Mouse (Mus musculus): ENCODE measurements around the gene D8Ertd738e. TPM values are rescaled to one million over a fixed set of nuclear protein-coding genes. Genes with fewer than 3 reads are reported as not detected.

Gene D8Ertd738e
- polyA plus RNA-seq, 1 experiment from 2014 or later = 380 TPM

DNA sequence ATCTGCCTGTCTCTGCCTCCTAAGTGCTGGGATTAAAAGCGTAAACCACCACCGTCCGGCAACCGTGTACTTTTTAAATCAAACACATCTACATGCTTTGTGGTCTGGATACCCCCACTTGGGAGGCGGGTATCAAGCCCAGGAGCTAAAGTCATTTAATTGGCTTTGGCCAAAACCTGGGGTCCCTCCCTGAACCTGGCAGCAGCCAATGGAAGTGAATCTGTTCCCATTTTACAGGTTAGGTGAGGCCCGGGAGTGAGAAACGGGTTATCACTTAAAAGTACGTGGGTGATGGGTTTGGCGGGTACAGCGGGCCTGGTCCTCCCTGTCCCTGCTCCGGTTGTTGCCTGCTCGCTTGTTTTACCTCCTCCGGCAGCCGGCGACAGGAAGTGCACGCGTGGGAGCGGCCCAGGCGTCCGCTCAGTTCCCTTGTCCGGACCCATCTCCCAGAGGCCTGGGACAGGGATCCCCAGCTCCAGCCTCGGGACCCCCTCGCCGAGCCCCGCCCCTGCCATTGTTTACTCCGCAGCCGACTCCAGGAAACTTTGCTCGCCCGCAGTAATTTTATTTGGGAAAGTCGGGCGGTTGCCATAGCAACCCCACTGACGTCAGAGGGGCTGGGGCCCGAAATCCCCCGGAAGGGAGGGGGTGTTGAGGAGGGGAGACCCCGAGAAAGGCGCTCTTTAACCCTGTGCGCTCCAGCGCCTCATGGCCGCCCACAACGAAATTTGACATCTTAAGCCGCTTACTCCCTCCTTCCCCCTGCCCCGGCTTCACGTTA lies 52.2 kb downstream of the D8Ertd738e start:
- Histone ChIP-seq H3K9me3 (ENCODE audit: control insufficient read depth, low read length) (no peaks in the 10 kb centered on the region), H3K4me1 (replicated peaks; ENCODE audit: control insufficient read depth, insufficient read depth, low read length) (peaks cover 50% of the 10 kb centered on the region), H3K9ac (ENCODE audit: low read length) (peak overlapping the region; percentile 63), H3K4me2 (ENCODE audit: low read length) (peak overlapping the region; percentile 56), H3K36me3 (ENCODE audit: control insufficient read depth, insufficient read depth, low read length) (no peaks in the 10 kb centered on the region), H3K4me3 (ENCODE audit: low read depth, low read length) (peak overlapping the region; percentile 44), H3K27ac (ENCODE audit: low read depth) (peak overlapping the region; percentile 99), H3K27me3 (replicated peaks; ENCODE audit: control insufficient read depth, insufficient read depth, low read length) (no peaks in the 10 kb centered on the region)
- WGBS = 2% methylated on average over 43 of the region's 43 CpGs
- peak; percentile 57 for ATAC-seq (replicated peaks; ENCODE audit: low FRiP score, low TSS enrichment, low read depth)
- DNase-seq (ENCODE audit: low spot score) = peak; percentile 98

MicroRNA genes within 50 kb of the gene (microRNA counts, 519-probe panel; counts per million panel counts)
- microRNA mmu-miR-23a (4,944 counts per million, percentile 84 among the panel's probes with 10 or more counts), microRNA mmu-miR-27a (5,322 counts per million, percentile 91 among the panel's probes with 10 or more counts)

Small RNA genes within 50 kb of the gene (microRNA-seq; reads per million reads assigned to microRNA genes)
- 13,614 reads per million, percentile 97 among the genes with 10 or more reads in this experiment for gene Mir23a
- gene Mir24-2 = not detected
- gene Mir27a = 317 reads per million, percentile 70 among the genes with 10 or more reads in this experiment
- gene Mir3074-2 = not detected

Other genes starting within 250 kb of the D8Ertd738e start
- 0.39 and 0.66 TPM in 2 replicates for gene 1700067K01Rik, start 248.2 kb downstream of the D8Ertd738e start, polyA plus RNA-seq (2014; fragmentation: Nextera tagmentation; extraction: Ambion mirVana)
- gene 2210011C24Rik, start 237.5 kb downstream of the D8Ertd738e start, polyA plus RNA-seq (2014; fragmentation: Nextera tagmentation; extraction: Ambion mirVana) = 1.3 and 1.6 TPM in 2 replicates
- gene Palm3, start 228.2 kb downstream of the D8Ertd738e start, polyA plus RNA-seq (2014; fragmentation: Nextera tagmentation; extraction: Ambion mirVana) = 5.8 and 7.0 TPM in 2 replicates
- 0.69 and 1.2 TPM in 2 replicates for gene Il27ra, start 207.1 kb downstream of the D8Ertd738e start, polyA plus RNA-seq (2014; fragmentation: Nextera tagmentation; extraction: Ambion mirVana)
- 0.40 and 0.41 TPM in 2 replicates for gene Rln3, start 204.7 kb downstream of the D8Ertd738e start, polyA plus RNA-seq (2014; fragmentation: Nextera tagmentation; extraction: Ambion mirVana)
- 1.5 and 1.9 TPM in 2 replicates for gene Gm10643, start 184.6 kb downstream of the D8Ertd738e start, polyA plus RNA-seq (2014; fragmentation: Nextera tagmentation; extraction: Ambion mirVana)
- gene Rfx1, start 182.9 kb downstream of the D8Ertd738e start, polyA plus RNA-seq (2014; fragmentation: Nextera tagmentation; extraction: Ambion mirVana) = 11.1 and 11.6 TPM in 2 replicates
- gene Dcaf15, start 145.0 kb downstream of the D8Ertd738e start, polyA plus RNA-seq (2014; fragmentation: Nextera tagmentation; extraction: Ambion mirVana) = 10.8 and 11.7 TPM in 2 replicates
- 0.46 and 0.49 TPM in 2 replicates for gene Podnl1, start 123.7 kb downstream of the D8Ertd738e start, polyA plus RNA-seq (2014; fragmentation: Nextera tagmentation; extraction: Ambion mirVana)
- gene Cc2d1a, start 101.8 kb downstream of the D8Ertd738e start, polyA plus RNA-seq (2014; fragmentation: Nextera tagmentation; extraction: Ambion mirVana) = 17.4 and 19.5 TPM in 2 replicates
- gene 4930432K21Rik, start 101.7 kb downstream of the D8Ertd738e start, polyA plus RNA-seq (2014; fragmentation: Nextera tagmentation; extraction: Ambion mirVana) = 0.48 and 0.92 TPM in 2 replicates
- gene Nanos3, start 64.5 kb downstream of the D8Ertd738e start, polyA plus RNA-seq (2014; fragmentation: Nextera tagmentation; extraction: Ambion mirVana) = 4.1 and 4.4 TPM in 2 replicates
- gene Zswim4, start 12.7 kb downstream of the D8Ertd738e start, polyA plus RNA-seq (2014; fragmentation: Nextera tagmentation; extraction: Ambion mirVana) = 10.9 and 11.5 TPM in 2 replicates
- 79.7 and 90.6 TPM in 2 replicates for gene Mri1, start 7.6 kb upstream of the D8Ertd738e start, polyA plus RNA-seq (2014; fragmentation: Nextera tagmentation; extraction: Ambion mirVana)
- 20.6 and 22.5 TPM in 2 replicates for gene Ccdc130, start 20.7 kb upstream of the D8Ertd738e start, polyA plus RNA-seq (2014; fragmentation: Nextera tagmentation; extraction: Ambion mirVana)
- gene Cacna1a, start 138.7 kb upstream of the D8Ertd738e start, polyA plus RNA-seq (2014; fragmentation: Nextera tagmentation; extraction: Ambion mirVana) = 4.6 and 5.1 TPM in 2 replicates